Mouse (Mus musculus): ENCODE results near the gene Serpina11. TPM values are rescaled to one million over a fixed set of nuclear protein-coding genes. Genes with fewer than 3 reads are reported as not detected.

The Serpina11 gene
- total RNA-seq (2014; fragmentation: Nextera tagmentation) (not detected in 2 replicates), total RNA-seq (2017) (not detected in 2 replicates)

GRCm38 (mm10) chr12:103989857-103990256 is at the start of gene Serpina11:
Serpina11 (minus strand) TSS chr12:103989957.
- no peak for ATAC-seq (replicated peaks; ENCODE audit: low FRiP score, low TSS enrichment, poor library complexity, severe bottlenecking)

GRCm38 (mm10) chr12:104038181-104038580 is 48.4 kb upstream of the Serpina11 start:
- ATAC-seq (replicated peaks; ENCODE audit: low FRiP score, low TSS enrichment, poor library complexity, severe bottlenecking) = no peak

GRCm38 (mm10) chr12:104033752-104034151 is 44.0 kb upstream of the Serpina11 start:
- ATAC-seq (replicated peaks; ENCODE audit: low FRiP score, low TSS enrichment, poor library complexity, severe bottlenecking) = no peak

GRCm38 (mm10) chr12:104029986-104030385 is 40.2 kb upstream of the Serpina11 start:
- peak; percentile 47; the same call in 1 of the 2 replicates for ATAC-seq (replicated peaks; ENCODE audit: low FRiP score, low TSS enrichment, poor library complexity, severe bottlenecking)

- no peak for ATAC-seq (replicated peaks; ENCODE audit: low FRiP score, low TSS enrichment, poor library complexity, severe bottlenecking)
These were observed 25.5 kb upstream of the Serpina11 start for GRCm38 (mm10) chr12:104015280-104015679.

- ATAC-seq (replicated peaks; ENCODE audit: low FRiP score, low TSS enrichment, poor library complexity, severe bottlenecking) = no peak
These were observed 23.9 kb upstream of the Serpina11 start, which contains the start of gene Serpina9 for GRCm38 (mm10) chr12:104013620-104014019. Serpina9 (minus strand) TSS chr12:104013755.

- ATAC-seq (replicated peaks; ENCODE audit: low FRiP score, low TSS enrichment, poor library complexity, severe bottlenecking) = no peak
These were observed 14.9 kb upstream of the Serpina11 start for GRCm38 (mm10) chr12:104004689-104005088.

- no peak for ATAC-seq (replicated peaks; ENCODE audit: low FRiP score, low TSS enrichment, poor library complexity, severe bottlenecking)
These were observed 13.5 kb upstream of the Serpina11 start for GRCm38 (mm10) chr12:104003238-104003612.

- ATAC-seq (replicated peaks; ENCODE audit: low FRiP score, low TSS enrichment, poor library complexity, severe bottlenecking) = no peak
These were observed 12.9 kb upstream of the Serpina11 start for GRCm38 (mm10) chr12:104002569-104003237.

GRCm38 (mm10) chr12:104000594-104000993 is 10.8 kb upstream of the Serpina11 start:
- no peak for ATAC-seq (replicated peaks; ENCODE audit: low FRiP score, low TSS enrichment, poor library complexity, severe bottlenecking)

GRCm38 (mm10) chr12:103999611-104000010 is 9.9 kb upstream of the Serpina11 start:
- no peak for ATAC-seq (replicated peaks; ENCODE audit: low FRiP score, low TSS enrichment, poor library complexity, severe bottlenecking)

GRCm38 (mm10) chr12:103996513-103996912 is 6.8 kb upstream of the Serpina11 start:
- ATAC-seq (replicated peaks; ENCODE audit: low FRiP score, low TSS enrichment, poor library complexity, severe bottlenecking) = no peak

GRCm38 (mm10) chr12:103995292-103996072 is 5.7 kb upstream of the Serpina11 start:
- 0 out of 2 replicates have a peak, but pooled peaks have one; percentile 77 for ATAC-seq (replicated peaks; ENCODE audit: low FRiP score, low TSS enrichment, poor library complexity, severe bottlenecking)

- ATAC-seq (replicated peaks; ENCODE audit: low FRiP score, low TSS enrichment, poor library complexity, severe bottlenecking) = no peak
These were observed 3.2 kb upstream of the Serpina11 start for GRCm38 (mm10) chr12:103992945-103993344.

- ATAC-seq (replicated peaks; ENCODE audit: low FRiP score, low TSS enrichment, poor library complexity, severe bottlenecking) = no peak
These were observed 316 bp downstream of the Serpina11 start for GRCm38 (mm10) chr12:103989514-103989767.

GRCm38 (mm10) chr12:103988754-103989513 is 823 bp downstream of the Serpina11 start:
- no peak for ATAC-seq (replicated peaks; ENCODE audit: low FRiP score, low TSS enrichment, poor library complexity, severe bottlenecking)

- ATAC-seq (replicated peaks; ENCODE audit: low FRiP score, low TSS enrichment, poor library complexity, severe bottlenecking) = no peak
These were observed 3.9 kb downstream of the Serpina11 start for GRCm38 (mm10) chr12:103985868-103986267.

- peak; percentile 55; the same call in 1 of the 2 replicates for ATAC-seq (replicated peaks; ENCODE audit: low FRiP score, low TSS enrichment, poor library complexity, severe bottlenecking)
These were observed 4.8 kb downstream of the Serpina11 start for GRCm38 (mm10) chr12:103984935-103985334.

- ATAC-seq (replicated peaks; ENCODE audit: low FRiP score, low TSS enrichment, poor library complexity, severe bottlenecking) = no peak
These were observed 8.0 kb downstream of the Serpina11 start for GRCm38 (mm10) chr12:103981646-103982360.

Measured in megakaryocyte-erythroid progenitor cell, adult 5-6 weeks (primary cell).